Mouse (Mus musculus): Measurements from ENCODE around the gene Gm7168.

DNA sequence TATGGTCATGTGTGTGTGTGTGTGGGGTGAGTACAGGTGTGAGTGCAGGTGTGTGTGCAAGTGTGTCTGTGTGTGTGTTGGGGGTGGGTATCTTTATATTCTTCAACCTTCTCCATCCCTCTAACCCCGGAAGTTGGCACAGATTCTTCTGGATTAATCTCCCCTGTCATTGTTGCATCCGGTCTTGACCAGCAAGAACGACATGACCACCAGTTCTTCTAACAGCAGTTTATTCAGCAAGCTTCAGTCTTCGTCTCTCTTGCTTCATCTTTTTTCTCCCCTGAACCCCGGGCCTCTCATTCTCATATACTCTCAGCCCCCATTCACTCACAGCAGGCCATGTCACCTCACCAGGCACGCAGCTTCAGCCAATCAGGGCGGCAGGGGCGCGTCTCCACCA lies 17.8 kb upstream of the Gm7168 start:
- TF ChIP-seq CTCF (IDR thresholded peaks at IDR 0.05; ENCODE audit: insufficient read depth, low read depth, low read length) = no peak
- no peak for TF ChIP-seq POLR2A (IDR thresholded peaks at IDR 0.05; ENCODE audit: insufficient read depth, low read depth, low read length)
